Mouse (Mus musculus) hindbrain, embryonic 13.5 days (tissue): ENCODE data around the gene Numbl. TPM values are rescaled to one million over a fixed set of nuclear protein-coding genes. Genes with fewer than 3 reads are reported as not detected.
"Not testable (repeated sequence)": the region's sequence is repeated elsewhere in the genome, so short reads cannot be mapped to it uniquely, and the experiment has no call there.

ENCODE experiments used
- ATAC-seq: fragments of 200-750 bp; cut with Nextera tagmentation; 2 replicates; pipeline ENCODE4 v1.8.0; 2017; ENCODE audit warnings: moderate TSS enrichment; ENCODE audit not compliant: low FRiP score
- H3K27ac ChIP-seq: fragments of 300-500 bp; sonication (generic); 2 replicates; pipeline ENCODE4 v1.5.1; 2015; ENCODE audit warnings: inconsistent platforms, mild to moderate bottlenecking, moderate library complexity
- H3K27me3 ChIP-seq: fragments of 300-500 bp; sonication (generic); 2 replicates; pipeline ENCODE4 v1.6.1; 2015; ENCODE audit warnings: mild to moderate bottlenecking, inconsistent platforms
- H3K36me3 ChIP-seq: fragments of 300-500 bp; sonication (generic); 2 replicates; pipeline ENCODE4 v1.6.1; 2015; ENCODE audit warnings: mild to moderate bottlenecking, inconsistent platforms
- H3K4me1 ChIP-seq: fragments of 300-500 bp; sonication (generic); replicated peaks from 2 replicates; pipeline ENCODE4 v1.6.1; 2015; ENCODE audit warnings: inconsistent platforms
- H3K4me2 ChIP-seq: fragments of 300-500 bp; sonication (generic); 2 replicates; pipeline ENCODE4 v1.6.1; 2015; ENCODE audit warnings: inconsistent platforms, mild to moderate bottlenecking, moderate library complexity
- H3K4me3 ChIP-seq: fragments of 300-500 bp; sonication (generic); 2 replicates; pipeline ENCODE4 v1.5.1; 2015; ENCODE audit warnings: mild to moderate bottlenecking, inconsistent platforms
- H3K9ac ChIP-seq: fragments of 300-500 bp; sonication (generic); 2 replicates; pipeline ENCODE4 v1.6.1; 2015; ENCODE audit warnings: mild to moderate bottlenecking, inconsistent platforms
- H3K9me3 ChIP-seq: fragments of 300-500 bp; sonication (generic); 2 replicates; pipeline ENCODE4 v1.6.1; 2016; ENCODE audit warnings: inconsistent platforms
- WGBS: fragments of 180-500 bp; shearing (Covaris S2); methylation state at CpG from one replicate; pipeline ENCODE4 v1.1.7; 2015; 5-methylcytosine and 5-hydroxymethylcytosine counted together
- polyA plus RNA-seq: library from polyadenylated mRNA; unstranded; fragments of >200 nt; fragmentation: Nextera tagmentation; extraction: Ambion mirVana; gene quantifications from 2 replicates; pipeline ENCODE4 v1.2.1, GENCODE M21; 2015

Numbl gene
- polyA plus RNA-seq, 1 experiment from 2014 or later = 48.4 TPM

- no peak for ATAC-seq
- Histone ChIP-seq H3K4me3 (no peak overlapping the region), H3K4me1 (peaks cover 40% of the 10 kb centered on the region), H3K9ac (no peak overlapping the region), H3K27ac (peak overlapping the region; percentile 90), H3K36me3 (0 out of 2 replicates have a peak, but pooled peaks cover 2% of the 10 kb centered on the region), H3K27me3 (no peaks in the 10 kb centered on the region), H3K9me3 (no peaks in the 10 kb centered on the region), H3K4me2 (no peak overlapping the region)
- 74% methylated on average over 7 of the region's 7 CpGs for WGBS
Observed at GRCm38 (mm10) chr7:27231693-27232331, 26.4 kb upstream of the Numbl start.

DNA sequence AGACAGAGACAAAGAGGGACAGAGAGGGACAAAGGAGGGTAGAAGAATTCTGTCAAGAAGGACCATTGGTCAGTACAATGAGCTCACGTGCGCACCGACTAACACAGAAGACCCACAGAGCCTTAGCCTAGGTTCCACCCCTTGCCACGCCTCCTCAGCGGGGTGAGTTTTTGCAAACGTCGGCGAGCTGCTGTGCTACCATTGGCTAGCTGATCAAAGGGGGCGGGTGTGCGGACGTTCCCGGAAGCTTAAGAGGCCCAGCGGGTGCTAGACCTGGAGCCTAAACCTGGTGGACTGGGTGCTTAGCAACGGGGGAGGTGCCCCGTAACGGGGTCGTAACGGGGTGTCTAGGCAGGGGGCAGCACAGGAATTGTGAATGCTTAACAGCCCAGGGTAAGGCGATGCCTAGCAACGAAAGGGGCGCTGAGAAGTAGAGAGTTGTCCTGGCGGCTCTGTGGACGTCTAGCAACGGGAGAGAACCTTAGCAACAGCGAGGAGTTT lies 25.4 kb upstream of the Numbl start, which contains the start of gene Coq8b:
Coq8b (plus strand) TSS at position 243 of the 501 bp plus-strand sequence.
- Histone ChIP-seq H3K36me3 (peaks cover 10% of the 10 kb centered on the region), H3K9me3 (no peaks in the 10 kb centered on the region), H3K4me2 (peak within 1 kb of the TSS; percentile 81), H3K4me1 (peaks cover 30% of the 10 kb centered on the region), H3K9ac (peak within 1 kb of the TSS; percentile 72), H3K4me3 (peak within 1 kb of the TSS; percentile 54), H3K27ac (peak within 1 kb of the TSS; percentile 90), H3K27me3 (no peaks in the 10 kb centered on the region)
- ATAC-seq = peak; percentile 93
- WGBS = under 1% methylated on average over 25 of the region's 25 CpGs

- peak overlapping the region; percentile 81 for H3K4me2 ChIP-seq
- H3K27me3 ChIP-seq = no peaks in the 10 kb centered on the region
- peaks cover 10% of the 10 kb centered on the region for H3K36me3 ChIP-seq
- ATAC-seq = peak; percentile 46
- H3K4me3 ChIP-seq = peak overlapping the region; percentile 54
- peak overlapping the region; percentile 90 for H3K27ac ChIP-seq
- 2% methylated on average over 6 of the region's 6 CpGs for WGBS
- no peaks in the 10 kb centered on the region for H3K9me3 ChIP-seq
- H3K4me1 ChIP-seq = peaks cover 29% of the 10 kb centered on the region
- H3K9ac ChIP-seq = peak overlapping the region; percentile 72
Observed at GRCm38 (mm10) chr7:27233300-27233699, 24.9 kb upstream of the Numbl start.

DNA sequence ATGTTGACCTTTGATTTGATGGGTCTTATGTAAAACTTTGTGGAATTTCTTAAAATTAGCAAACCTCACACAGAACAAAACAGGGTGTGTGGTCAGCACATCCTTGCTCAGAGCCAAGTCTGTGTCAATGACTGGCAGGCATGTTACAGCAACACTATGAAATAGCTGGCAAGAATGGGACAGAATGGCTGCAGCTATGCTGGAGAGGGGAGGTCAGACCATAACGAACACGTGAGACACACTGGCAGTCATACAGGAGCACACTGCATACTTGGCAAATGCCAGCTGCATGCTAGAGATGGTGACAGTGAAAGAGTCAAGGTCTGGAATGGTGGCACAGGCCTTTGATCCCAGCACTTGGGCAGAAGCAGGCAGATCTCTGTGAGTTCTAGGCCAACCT lies 22.5 kb upstream of the Numbl start:
- Histone ChIP-seq H3K4me2 (no peak overlapping the region), H3K9ac (no peak overlapping the region), H3K4me1 (peaks cover 23% of the 10 kb centered on the region), H3K4me3 (no peak overlapping the region), H3K27ac (no peak overlapping the region), H3K9me3 (no peaks in the 10 kb centered on the region), H3K27me3 (no peaks in the 10 kb centered on the region), H3K36me3 (peaks cover 34% of the 10 kb centered on the region)
- WGBS = 91% methylated on average over 2 of the region's 2 CpGs
- ATAC-seq = no peak

DNA sequence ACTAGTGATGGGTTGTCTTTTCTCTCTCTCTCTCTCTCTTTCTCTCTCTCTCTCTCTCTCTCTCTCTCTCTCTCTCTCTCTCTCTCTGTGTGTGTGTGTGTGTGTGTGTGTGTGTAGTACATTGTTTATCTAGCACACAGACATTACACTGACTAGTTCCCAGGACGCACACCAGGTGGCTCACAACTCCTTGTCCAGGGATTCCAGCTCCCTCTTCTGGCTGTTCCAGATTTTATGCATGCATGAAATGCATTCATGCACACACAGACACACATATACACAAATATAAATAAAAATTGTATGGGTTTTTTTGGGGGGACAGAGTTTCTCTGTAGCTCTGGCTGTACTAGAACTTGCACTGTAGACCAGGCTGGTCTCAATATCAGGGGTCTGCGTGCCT lies 20.7 kb upstream of the Numbl start:
- H3K36me3 ChIP-seq = peaks cover 52% of the 10 kb centered on the region
- no peak overlapping the region for H3K9ac ChIP-seq
- H3K27ac ChIP-seq = no peak overlapping the region
- H3K4me2 ChIP-seq = no peak overlapping the region
- no peaks in the 10 kb centered on the region for H3K9me3 ChIP-seq
- H3K4me1 ChIP-seq = peaks cover 15% of the 10 kb centered on the region
- no peaks in the 10 kb centered on the region for H3K27me3 ChIP-seq
- ATAC-seq = no peak
- WGBS = 88% methylated on average over 2 of the region's 2 CpGs
- no peak overlapping the region for H3K4me3 ChIP-seq

- Histone ChIP-seq H3K4me3 (no peak overlapping the region), H3K9ac (no peak overlapping the region), H3K9me3 (no peaks in the 10 kb centered on the region), H3K4me1 (peaks cover 9% of the 10 kb centered on the region), H3K4me2 (no peak overlapping the region), H3K27me3 (no peaks in the 10 kb centered on the region), H3K27ac (no peak overlapping the region), H3K36me3 (peaks cover 62% of the 10 kb centered on the region)
- ATAC-seq = no peak
- 85% methylated on average over 5 of the region's 5 CpGs for WGBS
Observed at GRCm38 (mm10) chr7:27238568-27238967, 19.7 kb upstream of the Numbl start.

DNA sequence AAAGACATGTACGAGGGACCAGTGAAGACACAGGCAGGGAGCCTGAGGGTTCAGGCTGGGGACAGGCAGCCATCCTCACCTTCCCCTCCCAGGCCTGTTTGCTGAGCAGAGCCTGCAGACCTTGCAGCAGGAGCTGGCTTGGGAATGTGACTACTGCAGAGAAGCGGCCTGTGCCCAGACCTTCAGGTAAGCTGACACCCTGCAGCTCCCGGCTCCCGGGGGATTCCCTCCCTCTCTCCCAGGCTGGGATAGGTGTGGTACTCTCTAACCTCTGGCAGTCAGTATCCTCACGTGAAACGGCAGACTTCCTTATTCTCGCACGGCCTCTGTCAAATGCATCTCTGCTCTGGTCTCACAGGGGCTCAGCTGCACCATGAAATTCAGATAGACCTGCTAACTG lies 15.0 kb upstream of the Numbl start:
- peaks cover 87% of the 10 kb centered on the region for H3K36me3 ChIP-seq

DNA sequence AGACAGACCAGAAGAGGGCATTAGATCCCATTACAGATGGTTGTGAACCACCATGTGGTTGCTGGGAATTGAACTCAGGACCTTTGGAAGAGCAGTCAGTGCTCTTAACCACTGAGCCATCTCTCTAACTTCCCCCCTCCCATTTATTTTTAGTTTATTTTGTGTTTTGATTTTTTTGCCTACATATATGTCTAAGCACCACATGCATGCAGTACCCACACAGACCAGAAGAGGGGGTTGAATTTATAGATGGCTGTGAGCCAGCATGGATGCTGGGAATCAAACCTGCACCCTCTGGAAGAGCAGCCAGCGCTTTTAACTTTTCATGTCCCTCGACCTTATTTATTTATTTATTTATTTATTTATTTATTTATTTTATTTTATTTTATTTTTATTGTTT lies 14.1 kb upstream of the Numbl start:
- WGBS = 88% methylated on average over 2 of the region's 2 CpGs
- not testable (repeated sequence) for ATAC-seq, H3K4me3 ChIP-seq, H3K4me1 ChIP-seq, H3K27me3 ChIP-seq, H3K9ac ChIP-seq, H3K9me3 ChIP-seq, H3K4me2 ChIP-seq, H3K27ac ChIP-seq
- H3K36me3 ChIP-seq = peaks cover 79% of the 10 kb centered on the region

More for the DNA sequence above, 15.0 kb upstream of the Numbl start:
- no peak overlapping the region for H3K4me2 ChIP-seq
- H3K4me3 ChIP-seq = no peak overlapping the region
- no peak overlapping the region for H3K27ac ChIP-seq
- no peak for ATAC-seq
- WGBS = 67% methylated on average over 8 of the region's 8 CpGs
- H3K27me3 ChIP-seq = no peaks in the 10 kb centered on the region
- H3K9ac ChIP-seq = no peak overlapping the region
- H3K9me3 ChIP-seq = no peaks in the 10 kb centered on the region
- H3K4me1 ChIP-seq = no peaks in the 10 kb centered on the region

DNA sequence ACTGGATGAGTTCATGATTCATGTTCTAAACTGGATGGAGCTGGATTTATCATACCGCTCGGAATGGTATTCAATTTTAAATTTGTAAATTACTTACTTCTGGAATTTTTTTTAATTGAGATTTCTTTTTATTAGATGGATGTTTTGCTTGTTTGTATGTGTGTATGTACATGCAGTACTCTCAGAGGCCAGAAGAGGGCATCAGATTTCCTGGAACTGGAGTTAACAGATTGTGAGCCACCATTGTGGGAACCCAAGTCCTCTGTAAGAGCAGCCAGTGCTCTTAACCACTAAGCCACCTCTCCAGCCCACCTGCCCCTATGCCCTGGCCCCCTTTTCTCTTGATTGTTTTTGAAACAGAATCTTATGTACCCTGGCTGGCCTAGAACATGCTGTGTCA lies 9.1 kb upstream of the Numbl start:
- H3K4me1 ChIP-seq = no peaks in the 10 kb centered on the region
- no peaks in the 10 kb centered on the region for H3K9me3 ChIP-seq
- 90% methylated on average over 2 of the region's 2 CpGs for WGBS
- H3K4me2 ChIP-seq = no peak overlapping the region
- H3K36me3 ChIP-seq = peaks cover 69% of the 10 kb centered on the region
- no peak overlapping the region for H3K9ac ChIP-seq
- H3K4me3 ChIP-seq = no peak overlapping the region
- H3K27me3 ChIP-seq = no peaks in the 10 kb centered on the region
- H3K27ac ChIP-seq = no peak overlapping the region
- ATAC-seq = no peak

GRCm38 (mm10) chr7:27249928-27250327 lies 8.3 kb upstream of the Numbl start:
- ATAC-seq = no peak
- Histone ChIP-seq H3K9ac (no peak overlapping the region), H3K27me3 (no peaks in the 10 kb centered on the region), H3K9me3 (no peaks in the 10 kb centered on the region), H3K36me3 (peaks cover 72% of the 10 kb centered on the region), H3K4me2 (no peak overlapping the region), H3K27ac (no peak overlapping the region), H3K4me3 (no peak overlapping the region), H3K4me1 (no peaks in the 10 kb centered on the region)
- WGBS = 83% methylated on average over 5 of the region's 5 CpGs

- Histone ChIP-seq H3K27me3 (no peaks in the 10 kb centered on the region), H3K27ac (no peak overlapping the region), H3K4me1 (peaks cover 7% of the 10 kb centered on the region; the same call in 1 of the 2 replicates), H3K9ac (no peak overlapping the region), H3K4me2 (no peak overlapping the region), H3K4me3 (no peak overlapping the region), H3K36me3 (peaks cover 54% of the 10 kb centered on the region), H3K9me3 (no peaks in the 10 kb centered on the region)
- WGBS = 92% methylated on average over 6 of the region's 6 CpGs
- ATAC-seq = no peak
Observed at GRCm38 (mm10) chr7:27251946-27252345, 6.3 kb upstream of the Numbl start.

DNA sequence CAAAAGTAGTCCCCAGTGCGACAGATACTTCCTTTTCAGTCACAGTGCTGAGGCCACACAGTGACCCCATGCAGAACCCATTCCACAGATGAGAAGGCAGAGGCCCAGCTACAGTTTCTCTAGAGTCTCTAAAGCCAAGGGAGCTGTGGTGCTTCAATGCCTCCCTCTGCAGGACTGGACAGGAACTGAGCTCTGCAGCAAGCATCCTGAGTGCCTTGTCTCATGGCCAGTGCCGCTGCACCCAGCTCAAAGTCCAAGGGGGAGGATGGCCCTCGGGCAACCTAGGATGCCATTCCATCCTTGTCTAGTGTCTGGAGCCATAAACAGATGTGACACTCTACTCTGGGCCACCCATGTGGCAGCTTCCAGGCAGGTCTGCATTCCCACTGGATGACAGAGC lies 2.5 kb upstream of the Numbl start:
- H3K4me3 ChIP-seq = no peak overlapping the region
- H3K27me3 ChIP-seq = no peaks in the 10 kb centered on the region
- H3K27ac ChIP-seq = 0 out of 2 replicates have a peak overlapping the region, but pooled peaks have one; percentile 96
- no peak overlapping the region for H3K4me2 ChIP-seq
- no peak overlapping the region for H3K9ac ChIP-seq
- whole genome bisulfite sequencing = 67% methylated on average over 3 of the region's 3 CpGs
- H3K4me1 ChIP-seq = peaks cover 32% of the 10 kb centered on the region
- peaks cover 38% of the 10 kb centered on the region for H3K36me3 ChIP-seq
- H3K9me3 ChIP-seq = no peaks in the 10 kb centered on the region
- ATAC-seq = no peak
